Mouse (Mus musculus) embryonic fibroblast, embryonic 13.5 days (primary cell): Measurements from ENCODE around the gene Tfap4.

Experiments used
- CTCF ChIP-seq: IDR thresholded peaks from 2 replicates; pipeline ENCODE4 v1.5.1; 2011; ENCODE audit warnings: mild to moderate bottlenecking, control low read depth, low read length, moderate library complexity, borderline replicate concordance; ENCODE audit not compliant: insufficient read depth
- POLR2A ChIP-seq: IDR thresholded peaks from 2 replicates; pipeline ENCODE4 v1.6.1; 2011; ENCODE audit warnings: low read depth, mild to moderate bottlenecking, control low read depth, low read length, moderate library complexity

DNA sequence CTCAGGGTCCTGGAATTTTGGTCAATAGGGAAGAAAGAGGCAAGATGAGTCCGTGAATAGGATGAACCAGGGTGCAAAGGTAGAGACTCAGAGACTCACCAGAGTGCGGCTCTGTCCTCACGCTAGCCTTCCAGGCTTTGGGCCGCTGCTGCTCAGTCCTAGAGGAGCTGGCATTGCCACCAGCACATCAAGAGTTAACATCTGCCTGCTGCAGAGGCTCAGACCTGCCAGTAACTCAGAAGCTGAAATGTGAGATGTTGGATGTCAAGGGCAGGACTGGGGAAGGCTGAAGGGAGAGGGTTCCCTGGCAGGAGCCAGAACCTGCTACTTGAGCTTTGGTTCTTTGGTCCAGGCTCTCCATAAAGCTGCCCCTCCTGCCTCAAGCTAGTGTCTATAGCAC is 11.1 kb upstream of the Tfap4 start:
- TF ChIP-seq CTCF (no peak), POLR2A (no peak)
